Mouse (Mus musculus): ENCODE data around the gene C2cd4b.

GRCm38 (mm10) chr9:67741256-67741655 is 18.0 kb upstream of the C2cd4b start:
- TF ChIP-seq POLR2A (IDR thresholded peaks at IDR 0.05; ENCODE audit: insufficient read depth, low read depth, low read length) (no peak), CTCF (IDR thresholded peaks at IDR 0.05; ENCODE audit: insufficient read depth, low read depth, low read length) (no peak)
